Mouse (Mus musculus): ENCODE results near the gene Usp54. TPM values are rescaled to one million over a fixed set of nuclear protein-coding genes. Genes with fewer than 3 reads are reported as not detected.

The Usp54 gene
- total and polyA plus RNA-seq, 3 experiments, result 5.3 to 11.7 (median 5.4) TPM

DNA sequence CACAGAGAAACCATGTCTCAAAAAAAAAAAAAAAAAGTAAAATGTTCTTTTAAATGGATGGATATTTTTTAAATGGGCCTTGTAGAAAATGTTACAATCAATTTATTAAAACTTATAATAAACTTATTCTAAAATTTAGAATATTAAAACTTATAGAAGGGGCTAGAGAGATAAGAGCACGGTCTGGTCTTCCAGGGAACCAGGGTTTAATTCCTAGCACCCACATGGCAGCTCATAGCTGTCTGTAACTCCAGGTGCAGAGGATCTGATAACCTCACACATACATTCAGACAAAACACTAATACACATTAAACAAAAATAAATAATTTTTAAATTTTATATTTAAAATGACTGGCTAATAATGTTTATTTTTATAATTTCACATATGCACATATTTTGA lies 39.6 kb downstream of the Usp54 start:
- no peaks in the 10 kb centered on the region for H3K27me3 ChIP-seq (replicated peaks)
- no peak overlapping the region for H3K27ac ChIP-seq (ENCODE audit: insufficient read depth, low read depth)
- peaks cover 0 to 7% of the 10 kb centered on the region in 2 experiments; a peak in 1 of 4 replicates for H3K4me1 ChIP-seq (ENCODE audit: control insufficient read depth in 1 of 2, insufficient read depth in 2 of 2)
- dilution Hi-C loops (cut with MboI; ENCODE audit: extremely low pct_ligation_motif_present, extremely low pct_unique_long_range_greater_than_20kb, low sequenced_read_pairs) (no loop called here), in situ Hi-C loops (cut with MboI; ENCODE audit: low pct_ligation_motif_present, low pct_unique_long_range_greater_than_20kb, low sequenced_read_pairs) (no loop called here)
- H3K4me2 ChIP-seq (ENCODE audit: insufficient read depth, low read depth, poor library complexity, severe bottlenecking), result no peak overlapping the region
- H3K9ac ChIP-seq (ENCODE audit: insufficient read depth, low read depth), result no peak overlapping the region
- H3K36me3 ChIP-seq (replicated peaks in 1 of 2; ENCODE audit: control insufficient read depth in 1 of 2, insufficient read depth in 1 of 2, low read length in 1 of 2), result peaks cover 0 to 13% of the 10 kb centered on the region in 2 experiments
- no peak overlapping the region for H3K4me3 ChIP-seq (replicated peaks in 1 of 3; ENCODE audit: low read depth in 2 of 3, low read length in 2 of 3, poor library complexity in 1 of 3)
- no peak for TF ChIP-seq UBTF (IDR thresholded peaks at IDR 0.05; ENCODE audit: low read depth, low read length)
- TF ChIP-seq JUN (IDR thresholded peaks at IDR 0.05; ENCODE audit: insufficient read depth, low read depth, low read length), result no peak
- no peak for TF ChIP-seq CTCF (conservative IDR thresholded peaks at IDR 0.05 in 1 of 2, IDR thresholded peaks at IDR 0.05 in 1 of 2; ENCODE audit: low read depth in 2 of 2, low read length in 2 of 2)
- TF ChIP-seq MEF2A (IDR thresholded peaks at IDR 0.05; ENCODE audit: borderline replicate concordance, low read depth, low read length), result no peak
- no peak for TF ChIP-seq JUND (conservative IDR thresholded peaks at IDR 0.05; ENCODE audit: low read depth, low read length)
- TF ChIP-seq RAD21 (IDR thresholded peaks at IDR 0.05; ENCODE audit: low read depth, low read length), result no peak
- TF ChIP-seq EP300 (IDR thresholded peaks at IDR 0.05; ENCODE audit: low read length), result no peak
- TF ChIP-seq CHD1 (IDR thresholded peaks at IDR 0.05; ENCODE audit: low read depth, low read length), result no peak
- no peak for TF ChIP-seq MAZ (IDR thresholded peaks at IDR 0.05; ENCODE audit: low read depth, low read length)
- no peak for TF ChIP-seq ZKSCAN1 (IDR thresholded peaks at IDR 0.05; ENCODE audit: borderline replicate concordance, low read depth, low read length)
- no peak for TF ChIP-seq ZC3H11A (IDR thresholded peaks at IDR 0.05; ENCODE audit: low read depth, low read length)
- TF ChIP-seq POLR2A (IDR thresholded peaks at IDR 0.05; ENCODE audit: low read depth, low read length), result no peak
- TF ChIP-seq ELF1 (IDR thresholded peaks at IDR 0.05; ENCODE audit: low read depth, low read length), result no peak
- TF ChIP-seq NELFE (IDR thresholded peaks at IDR 0.05; ENCODE audit: low read depth, low read length), result no peak
- no peak for TF ChIP-seq BHLHE40 (IDR thresholded peaks at IDR 0.05; ENCODE audit: low read depth, low read length)
- no peak for TF ChIP-seq PAX5 (IDR thresholded peaks at IDR 0.05; ENCODE audit: low read length)
- no peak for TF ChIP-seq IRF4 (IDR thresholded peaks at IDR 0.05; ENCODE audit: low read depth, low read length)
- no peaks in the 10 kb centered on the region for H3K9me3 ChIP-seq (replicated peaks; ENCODE audit: low read length)
- no peak for DNase-seq (ENCODE audit: extremely low read depth)
- peaks cover 7% of the 10 kb centered on the region; the same call in 1 of the 2 replicates for H3K79me2 ChIP-seq (replicated peaks; ENCODE audit: control insufficient read depth, extremely low read depth, insufficient read depth, poor library complexity, severe bottlenecking)

DNA sequence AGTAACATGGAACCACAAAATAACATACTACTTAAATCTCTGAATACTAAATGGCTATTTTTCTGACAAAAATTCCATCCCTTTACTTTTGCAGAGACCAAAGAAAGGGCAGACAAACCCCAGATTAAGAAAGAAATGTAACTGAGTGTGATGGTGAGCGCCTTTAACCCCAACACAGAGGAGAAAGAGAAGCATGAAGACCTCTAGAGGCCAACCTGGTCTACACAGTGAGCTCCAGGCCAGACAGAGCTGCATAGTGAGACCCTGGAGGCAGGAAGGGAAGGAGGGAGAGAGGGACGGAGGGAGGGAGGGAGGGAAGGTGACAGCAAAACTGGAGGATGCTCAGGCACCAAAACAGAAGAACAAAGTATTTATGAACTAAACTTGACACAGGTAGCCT lies 40.7 kb downstream of the Usp54 start:
- H3K4me3 ChIP-seq (replicated peaks in 1 of 3; ENCODE audit: low read depth in 2 of 3, low read length in 2 of 3, poor library complexity in 1 of 3), result no peak overlapping the region
- H3K27ac ChIP-seq (ENCODE audit: insufficient read depth, low read depth), result no peak overlapping the region
- in situ Hi-C loops (cut with MboI; ENCODE audit: low pct_ligation_motif_present, low pct_unique_long_range_greater_than_20kb, low sequenced_read_pairs), result no loop called here
- no peaks in the 10 kb centered on the region for H3K9me3 ChIP-seq (replicated peaks; ENCODE audit: low read length)
- H3K4me1 ChIP-seq (ENCODE audit: control insufficient read depth in 1 of 2, insufficient read depth in 2 of 2), result peaks cover 0 to 12% of the 10 kb centered on the region in 2 experiments; a peak in 1 of 4 replicates
- TF ChIP-seq ETS1 (conservative IDR thresholded peaks at IDR 0.05; ENCODE audit: low read depth, low read length) (no peak), KAT2A (IDR thresholded peaks at IDR 0.05; ENCODE audit: insufficient replicate concordance, low read length) (no peak), RAD21 (IDR thresholded peaks at IDR 0.05; ENCODE audit: low read depth, low read length) (no peak), CTCF (conservative IDR thresholded peaks at IDR 0.05 in 1 of 2, IDR thresholded peaks at IDR 0.05 in 1 of 2; ENCODE audit: low read depth in 2 of 2, low read length in 2 of 2) (no peak), EP300 (IDR thresholded peaks at IDR 0.05; ENCODE audit: low read length) (no peak), ZNF384 (IDR thresholded peaks at IDR 0.05; ENCODE audit: low read depth, low read length) (no peak), PAX5 (IDR thresholded peaks at IDR 0.05; ENCODE audit: low read length) (no peak), USF2 (conservative IDR thresholded peaks at IDR 0.05; ENCODE audit: low read depth, low read length) (no peak)
- dilution Hi-C loops (cut with MboI; ENCODE audit: extremely low pct_ligation_motif_present, extremely low pct_unique_long_range_greater_than_20kb, low sequenced_read_pairs), result no loop called here
- H3K27me3 ChIP-seq (replicated peaks), result no peaks in the 10 kb centered on the region
- peaks cover 7% of the 10 kb centered on the region; the same call in 1 of the 2 replicates for H3K79me2 ChIP-seq (replicated peaks; ENCODE audit: control insufficient read depth, extremely low read depth, insufficient read depth, poor library complexity, severe bottlenecking)
- no peak for DNase-seq (ENCODE audit: extremely low read depth)
- no peak overlapping the region for H3K9ac ChIP-seq (ENCODE audit: insufficient read depth, low read depth)
- peaks cover 0 to 10% of the 10 kb centered on the region in 2 experiments for H3K36me3 ChIP-seq (replicated peaks in 1 of 2; ENCODE audit: control insufficient read depth in 1 of 2, insufficient read depth in 1 of 2, low read length in 1 of 2)
- H3K4me2 ChIP-seq (ENCODE audit: insufficient read depth, low read depth, poor library complexity, severe bottlenecking), result no peak overlapping the region

Data from CH12.LX (cell line).